Mouse (Mus musculus): ENCODE data around the gene Spock1. TPM values are rescaled to one million over a fixed set of nuclear protein-coding genes. Genes with fewer than 3 reads are reported as not detected.

Spock1 gene
- polyA plus RNA-seq, 1 experiment from 2014 or later = 42.9 TPM

- H3K27ac ChIP-seq = no peak overlapping the region
- peaks cover 7% of the 10 kb centered on the region; the same call in 1 of the 2 replicates for H3K4me1 ChIP-seq
- no peak overlapping the region for H3K4me2 ChIP-seq (replicated peaks)
- no peaks in the 10 kb centered on the region for H3K27me3 ChIP-seq (replicated peaks)
- H3K9me3 ChIP-seq = no peaks in the 10 kb centered on the region
- H3K36me3 ChIP-seq = no peaks in the 10 kb centered on the region
- 67% methylated on average over 3 of the region's 3 CpGs for WGBS
- H3K9ac ChIP-seq = no peak overlapping the region
- H3K4me3 ChIP-seq = no peak overlapping the region
- no peak for ATAC-seq (ENCODE audit: low FRiP score, low read depth)
Observed at GRCm38 (mm10) chr13:57667621-57668020, 240.5 kb downstream of the Spock1 start.

DNA sequence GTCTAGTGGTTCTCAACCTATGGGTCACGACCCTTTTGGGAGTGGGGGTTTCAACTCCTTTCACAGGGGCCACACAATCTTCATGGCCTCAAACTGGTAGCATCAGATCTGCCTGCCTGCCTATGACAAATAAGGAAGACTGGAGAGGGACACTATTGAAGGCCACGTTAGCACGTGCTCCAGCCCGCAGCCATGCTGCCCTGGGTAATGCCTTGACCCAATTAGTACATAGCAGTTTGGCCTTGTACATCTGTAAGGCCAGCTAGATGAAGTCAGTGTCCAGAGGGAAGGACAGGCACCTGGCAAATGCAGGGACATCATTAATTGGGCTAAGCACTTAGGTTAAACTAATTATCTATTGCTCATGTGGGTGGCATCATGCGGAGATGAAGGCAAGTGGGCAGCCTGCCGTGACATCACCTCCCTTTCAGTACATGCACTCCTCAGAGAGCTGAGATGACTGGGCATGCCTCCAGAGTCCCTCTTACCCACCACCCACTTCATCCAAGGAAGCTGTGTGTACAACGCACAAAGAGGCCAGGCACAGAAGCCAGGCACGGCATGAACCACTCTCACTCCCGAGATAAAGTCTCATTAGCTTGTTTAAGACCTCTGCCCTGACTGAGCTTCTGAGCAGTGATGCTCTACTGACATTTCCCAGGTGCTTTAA, 241.8 kb downstream of the Spock1 start:
- no peak overlapping the region for H3K9ac ChIP-seq
- H3K27ac ChIP-seq = no peak overlapping the region
- no peak for ATAC-seq (ENCODE audit: low FRiP score, low read depth)
- H3K4me2 ChIP-seq (replicated peaks) = no peak overlapping the region
- H3K4me3 ChIP-seq = no peak overlapping the region
- peaks cover 7% of the 10 kb centered on the region; the same call in 1 of the 2 replicates for H3K4me1 ChIP-seq
- H3K27me3 ChIP-seq (replicated peaks) = no peaks in the 10 kb centered on the region
- WGBS = 53% methylated on average over 9 of the region's 9 CpGs
- no peaks in the 10 kb centered on the region for H3K36me3 ChIP-seq
- H3K9me3 ChIP-seq = no peaks in the 10 kb centered on the region

DNA sequence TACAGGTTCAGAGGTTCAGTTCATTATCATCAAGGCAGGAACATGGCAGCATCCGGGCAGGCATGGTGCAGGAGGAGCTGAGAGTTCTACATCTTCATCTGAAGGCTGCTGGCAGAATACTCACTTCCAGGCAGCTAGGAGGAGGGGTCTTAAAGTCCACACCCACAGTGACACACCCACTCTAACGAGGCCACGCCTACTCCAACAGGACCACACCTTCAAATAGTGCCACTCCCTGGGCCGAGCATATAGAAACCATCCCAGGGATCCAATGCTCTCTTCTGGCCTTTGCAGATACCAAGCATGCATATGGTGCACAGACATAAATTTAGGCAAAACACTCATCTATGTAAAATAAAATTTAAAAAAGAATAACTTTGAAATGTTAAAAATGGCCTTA, 245.6 kb downstream of the Spock1 start:
- H3K27me3 ChIP-seq (replicated peaks) = no peaks in the 10 kb centered on the region

GRCm38 (mm10) chr13:57660523-57660922, 247.6 kb downstream of the Spock1 start:
- no peaks in the 10 kb centered on the region for H3K27me3 ChIP-seq (replicated peaks)
- 92% methylated on average over 2 of the region's 2 CpGs for WGBS

More for the DNA sequence above, 245.6 kb downstream of the Spock1 start:
- H3K27ac ChIP-seq = no peak overlapping the region
- H3K4me1 ChIP-seq = peaks cover 7% of the 10 kb centered on the region; the same call in 1 of the 2 replicates
- H3K9me3 ChIP-seq = no peaks in the 10 kb centered on the region
- H3K9ac ChIP-seq = no peak overlapping the region
- H3K36me3 ChIP-seq = no peaks in the 10 kb centered on the region
- H3K4me2 ChIP-seq (replicated peaks) = no peak overlapping the region
- 83% methylated on average over 4 of the region's 4 CpGs for WGBS
- H3K4me3 ChIP-seq = no peak overlapping the region
- ATAC-seq (ENCODE audit: low FRiP score, low read depth) = no peak

DNA sequence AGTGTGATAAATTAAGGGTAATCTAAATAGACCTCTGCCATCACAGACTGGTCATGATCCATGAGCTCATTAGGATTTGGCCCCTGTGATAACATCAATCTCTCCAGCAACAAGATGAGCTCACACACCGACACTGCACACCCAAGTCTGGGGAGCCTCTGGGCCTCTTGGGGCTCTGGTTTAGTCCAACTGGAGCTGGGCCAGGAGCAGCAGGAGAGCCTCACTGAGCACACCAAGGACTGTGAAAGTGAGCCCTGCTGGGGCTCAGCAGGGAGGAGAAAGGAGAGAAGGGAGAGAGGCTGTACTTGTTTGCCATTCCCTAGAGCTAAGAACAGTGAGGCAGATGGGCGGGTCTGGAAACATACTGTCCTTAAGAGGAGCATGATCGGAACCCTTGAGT, 248.3 kb downstream of the Spock1 start:
- no peak overlapping the region for H3K27ac ChIP-seq
- no peak for ATAC-seq (ENCODE audit: low FRiP score, low read depth)

More at GRCm38 (mm10) chr13:57660523-57660922, 247.6 kb downstream of the Spock1 start:
- no peaks in the 10 kb centered on the region for H3K36me3 ChIP-seq
- no peak overlapping the region for H3K27ac ChIP-seq
- H3K4me3 ChIP-seq = no peak overlapping the region
- no peaks in the 10 kb centered on the region for H3K4me1 ChIP-seq
- H3K4me2 ChIP-seq (replicated peaks) = no peak overlapping the region
- no peak for ATAC-seq (ENCODE audit: low FRiP score, low read depth)
- no peak overlapping the region for H3K9ac ChIP-seq
- H3K9me3 ChIP-seq = no peaks in the 10 kb centered on the region

DNA sequence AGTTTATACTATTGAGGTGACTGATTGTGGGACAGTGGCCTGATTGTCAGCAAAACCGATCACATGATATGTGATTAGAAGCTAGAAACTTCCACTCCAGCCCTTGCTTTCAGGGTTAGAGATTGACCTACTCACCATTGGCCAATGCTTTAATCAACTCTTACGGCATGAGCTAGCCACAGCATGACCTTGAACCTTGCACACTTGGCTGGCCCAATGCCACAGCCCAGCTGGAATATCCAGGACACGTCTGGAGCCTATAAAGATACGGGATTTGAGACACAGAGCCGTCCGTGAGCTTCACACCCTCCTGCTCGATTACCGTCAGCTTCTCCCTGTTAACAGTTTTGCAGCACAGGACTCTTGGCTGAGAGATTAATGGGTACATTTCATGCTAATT, 251.5 kb downstream of the Spock1 start:
- no peaks in the 10 kb centered on the region for H3K36me3 ChIP-seq
- ATAC-seq (ENCODE audit: low FRiP score, low read depth) = no peak
- no peaks in the 10 kb centered on the region for H3K27me3 ChIP-seq (replicated peaks)
- H3K9me3 ChIP-seq = no peaks in the 10 kb centered on the region
- no peak overlapping the region for H3K4me2 ChIP-seq (replicated peaks)
- no peak overlapping the region for H3K4me3 ChIP-seq
- H3K9ac ChIP-seq = no peak overlapping the region
- 72% methylated on average over 8 of the region's 8 CpGs for WGBS
- no peaks in the 10 kb centered on the region for H3K4me1 ChIP-seq
- no peak overlapping the region for H3K27ac ChIP-seq

More for the DNA sequence above, 248.3 kb downstream of the Spock1 start:
- Histone ChIP-seq H3K4me2 (replicated peaks) (no peak overlapping the region), H3K9me3 (no peaks in the 10 kb centered on the region), H3K9ac (no peak overlapping the region), H3K27me3 (replicated peaks) (no peaks in the 10 kb centered on the region), H3K4me3 (no peak overlapping the region), H3K4me1 (no peaks in the 10 kb centered on the region), H3K36me3 (no peaks in the 10 kb centered on the region)
- WGBS = 84% methylated on average over 3 of the region's 3 CpGs

GRCm38 (mm10) chr13:57654362-57654761, 253.8 kb downstream of the Spock1 start:
- ATAC-seq (ENCODE audit: low FRiP score, low read depth) = no peak
- 82% methylated on average over 7 of the region's 7 CpGs for WGBS

GRCm38 (mm10) chr13:57651236-57651635, 256.9 kb downstream of the Spock1 start:
- Histone ChIP-seq H3K4me3 (no peak overlapping the region), H3K9ac (no peak overlapping the region), H3K27ac (no peak overlapping the region), H3K27me3 (replicated peaks) (no peaks in the 10 kb centered on the region), H3K4me2 (replicated peaks) (no peak overlapping the region), H3K9me3 (no peaks in the 10 kb centered on the region), H3K36me3 (no peaks in the 10 kb centered on the region), H3K4me1 (no peaks in the 10 kb centered on the region)
- no peak for ATAC-seq (ENCODE audit: low FRiP score, low read depth)
- WGBS = 80% methylated on average over 4 of the region's 4 CpGs

More at GRCm38 (mm10) chr13:57654362-57654761, 253.8 kb downstream of the Spock1 start:
- H3K27ac ChIP-seq = no peak overlapping the region
- no peaks in the 10 kb centered on the region for H3K36me3 ChIP-seq
- no peak overlapping the region for H3K9ac ChIP-seq
- H3K4me3 ChIP-seq = no peak overlapping the region
- H3K4me2 ChIP-seq (replicated peaks) = no peak overlapping the region
- no peaks in the 10 kb centered on the region for H3K4me1 ChIP-seq
- H3K27me3 ChIP-seq (replicated peaks) = no peaks in the 10 kb centered on the region
- no peaks in the 10 kb centered on the region for H3K9me3 ChIP-seq

DNA sequence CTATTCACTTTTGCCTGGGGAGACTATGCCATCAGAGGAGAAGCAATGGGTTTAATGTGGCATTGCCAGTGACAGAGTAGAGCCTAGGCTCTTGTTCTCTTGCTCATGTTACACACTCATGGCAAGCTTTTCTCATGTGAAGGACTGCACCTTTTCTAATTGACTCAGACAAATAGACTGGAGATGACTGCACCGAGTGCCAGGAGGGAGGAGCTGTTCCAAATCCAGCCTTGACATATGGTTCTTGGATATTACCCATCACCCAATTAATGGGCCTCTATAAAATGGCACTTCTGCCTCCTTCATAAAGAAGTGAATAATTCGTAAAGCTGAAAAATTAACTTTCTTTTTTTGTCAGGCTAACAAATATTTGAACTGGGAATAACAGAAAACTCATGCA, 259.3 kb downstream of the Spock1 start:
- Histone ChIP-seq H3K9me3 (peaks cover 4% of the 10 kb centered on the region; the same call in 1 of the 2 replicates), H3K27me3 (replicated peaks) (no peaks in the 10 kb centered on the region), H3K4me3 (no peak overlapping the region), H3K4me1 (no peaks in the 10 kb centered on the region), H3K36me3 (no peaks in the 10 kb centered on the region), H3K27ac (no peak overlapping the region), H3K4me2 (replicated peaks) (no peak overlapping the region), H3K9ac (no peak overlapping the region)
- 72% methylated on average over 2 of the region's 2 CpGs for WGBS
- no peak for ATAC-seq (ENCODE audit: low FRiP score, low read depth)

DNA sequence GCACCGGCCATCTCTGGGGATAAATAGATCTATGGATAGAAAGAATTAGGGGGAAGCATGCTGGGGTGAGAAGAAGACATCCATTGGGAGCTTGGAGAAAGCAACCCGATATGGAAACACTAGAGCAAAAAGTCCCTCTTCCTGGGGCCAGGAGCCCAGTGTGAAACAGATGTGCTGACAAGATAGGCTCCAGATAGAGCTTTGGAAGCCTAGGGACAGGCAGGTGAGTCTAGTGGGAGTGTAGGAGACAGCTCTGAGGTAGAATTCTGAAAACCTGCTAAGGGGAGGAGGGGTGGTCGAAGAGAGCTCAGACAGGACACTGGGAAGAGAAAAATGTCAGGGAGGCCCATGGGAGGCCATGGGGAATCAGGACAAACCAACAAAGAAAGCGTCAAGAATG, 260.7 kb downstream of the Spock1 start:
- Histone ChIP-seq H3K9me3 (peaks cover 4% of the 10 kb centered on the region; the same call in 1 of the 2 replicates), H3K27me3 (replicated peaks) (no peaks in the 10 kb centered on the region), H3K9ac (no peak overlapping the region), H3K4me1 (no peaks in the 10 kb centered on the region), H3K4me3 (no peak overlapping the region), H3K27ac (no peak overlapping the region), H3K4me2 (replicated peaks) (no peak overlapping the region), H3K36me3 (no peaks in the 10 kb centered on the region)
- 89% methylated on average over 4 of the region's 4 CpGs for WGBS
- no peak for ATAC-seq (ENCODE audit: low FRiP score, low read depth)

- Histone ChIP-seq H3K4me3 (no peak overlapping the region), H3K9me3 (peaks cover 4% of the 10 kb centered on the region; the same call in 1 of the 2 replicates), H3K9ac (no peak overlapping the region), H3K36me3 (no peaks in the 10 kb centered on the region), H3K27ac (no peak overlapping the region), H3K27me3 (replicated peaks) (no peaks in the 10 kb centered on the region), H3K4me2 (replicated peaks) (no peak overlapping the region), H3K4me1 (no peaks in the 10 kb centered on the region)
- 80% methylated on average over 12 of the region's 12 CpGs for WGBS
- no peak for ATAC-seq (ENCODE audit: low FRiP score, low read depth)
Observed at GRCm38 (mm10) chr13:57643036-57643435, 265.1 kb downstream of the Spock1 start.

DNA sequence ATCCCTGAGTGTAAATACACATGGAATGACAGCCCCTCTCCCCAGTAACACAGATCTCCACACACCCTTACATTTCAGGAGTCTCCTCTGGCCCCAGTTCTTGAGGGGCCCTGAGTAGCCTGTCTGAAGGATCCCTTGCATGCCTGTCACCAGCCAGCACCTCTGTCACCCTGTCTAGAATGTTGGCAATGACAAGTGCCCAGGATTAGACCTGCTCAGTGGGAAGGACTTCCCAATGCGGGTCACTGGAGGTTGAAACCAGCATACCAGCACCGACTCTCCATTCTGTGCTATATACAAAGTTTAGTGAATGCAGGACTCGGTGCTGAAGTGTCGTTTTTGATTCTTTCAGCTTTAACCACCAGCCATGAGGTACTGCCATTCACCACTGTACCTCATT, 266.5 kb downstream of the Spock1 start:
- WGBS = 91% methylated on average over 4 of the region's 4 CpGs
- H3K4me2 ChIP-seq (replicated peaks) = no peak overlapping the region
- no peak for ATAC-seq (ENCODE audit: low FRiP score, low read depth)

DNA sequence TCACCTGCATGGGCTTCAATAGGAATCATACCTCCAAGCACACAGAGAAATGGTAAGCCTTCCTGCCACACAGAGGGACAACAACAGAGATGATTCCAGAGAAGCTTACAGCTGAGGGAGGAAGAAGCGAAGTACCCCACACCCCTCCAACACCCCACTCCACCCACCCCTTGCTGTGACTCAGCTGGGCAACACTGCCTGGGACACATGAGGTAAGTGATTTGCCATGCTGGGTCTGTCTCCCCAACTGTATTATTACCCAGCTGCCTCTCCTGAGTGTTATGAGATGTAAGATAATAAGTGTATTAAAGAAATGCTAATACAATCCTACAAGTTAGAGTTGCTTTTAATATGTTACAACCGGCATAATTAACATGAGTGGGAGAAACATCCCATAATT, 267.2 kb downstream of the Spock1 start:
- Histone ChIP-seq H3K27ac (no peak overlapping the region), H3K27me3 (replicated peaks) (no peaks in the 10 kb centered on the region), H3K4me3 (no peak overlapping the region), H3K9ac (no peak overlapping the region), H3K36me3 (no peaks in the 10 kb centered on the region), H3K4me2 (replicated peaks) (no peak overlapping the region), H3K9me3 (peaks cover 4% of the 10 kb centered on the region; the same call in 1 of the 2 replicates), H3K4me1 (no peaks in the 10 kb centered on the region)
- no peak for ATAC-seq (ENCODE audit: low FRiP score, low read depth)
- WGBS = 92% methylated on average over 2 of the region's 2 CpGs

More for the DNA sequence above, 266.5 kb downstream of the Spock1 start:
- H3K4me3 ChIP-seq = no peak overlapping the region
- H3K36me3 ChIP-seq = no peaks in the 10 kb centered on the region
- no peak overlapping the region for H3K27ac ChIP-seq
- H3K27me3 ChIP-seq (replicated peaks) = no peaks in the 10 kb centered on the region
- H3K9ac ChIP-seq = no peak overlapping the region
- H3K4me1 ChIP-seq = no peaks in the 10 kb centered on the region
- H3K9me3 ChIP-seq = peaks cover 4% of the 10 kb centered on the region; the same call in 1 of the 2 replicates
